Mouse (Mus musculus) midbrain, embryonic 10.5 days (tissue): ENCODE measurements around the gene Dedd2. TPM values are rescaled to one million over a fixed set of nuclear protein-coding genes. Genes with fewer than 3 reads are reported as not detected.

Experiments
- DNase-seq: peaks from one replicate; pipeline ENCODE4 v3.0.0-alpha.2; 2017; ENCODE audit warnings: low spot score
- H3K27ac ChIP-seq: fragments of 300-500 bp; sonication (generic); replicated peaks from 2 replicates; pipeline ENCODE4 v1.5.1; 2016; ENCODE audit warnings: mild to moderate bottlenecking
- H3K27me3 ChIP-seq: fragments of 300-500 bp; sonication (generic); 2 replicates; pipeline ENCODE4 v1.6.1; 2016; ENCODE audit warnings: low read depth, mild to moderate bottlenecking; ENCODE audit not compliant: poor library complexity, severe bottlenecking
- H3K36me3 ChIP-seq: fragments of 300-500 bp; sonication (generic); 2 replicates; pipeline ENCODE4 v1.6.1; 2016; ENCODE audit warnings: mild to moderate bottlenecking, moderate library complexity
- H3K4me1 ChIP-seq: fragments of 300-500 bp; sonication (generic); 2 replicates; pipeline ENCODE4 v1.6.1; 2016
- H3K4me3 ChIP-seq: fragments of 300-500 bp; sonication (generic); 2 replicates; pipeline ENCODE4 v1.5.1; 2016; ENCODE audit warnings: mild to moderate bottlenecking, moderate library complexity
- H3K9me3 ChIP-seq: fragments of 300-500 bp; sonication (generic); replicated peaks from 2 replicates; pipeline ENCODE4 v1.6.1; 2016; ENCODE audit warnings: mild to moderate bottlenecking
- WGBS: fragments of 180-500 bp; shearing (Covaris S2); methylation state at CpG from one replicate; pipeline ENCODE4 v1.1.7; 2016; 5-methylcytosine and 5-hydroxymethylcytosine counted together
- polyA plus RNA-seq: library from polyadenylated mRNA; unstranded; fragments of >200 nt; fragmentation: Nextera tagmentation; extraction: Ambion mirVana; gene quantifications from 2 replicates; pipeline ENCODE4 v1.2.1, GENCODE M21; 2016

Gene Dedd2
- polyA plus RNA-seq, 1 experiment from 2014 or later = 8.4 TPM

DNA sequence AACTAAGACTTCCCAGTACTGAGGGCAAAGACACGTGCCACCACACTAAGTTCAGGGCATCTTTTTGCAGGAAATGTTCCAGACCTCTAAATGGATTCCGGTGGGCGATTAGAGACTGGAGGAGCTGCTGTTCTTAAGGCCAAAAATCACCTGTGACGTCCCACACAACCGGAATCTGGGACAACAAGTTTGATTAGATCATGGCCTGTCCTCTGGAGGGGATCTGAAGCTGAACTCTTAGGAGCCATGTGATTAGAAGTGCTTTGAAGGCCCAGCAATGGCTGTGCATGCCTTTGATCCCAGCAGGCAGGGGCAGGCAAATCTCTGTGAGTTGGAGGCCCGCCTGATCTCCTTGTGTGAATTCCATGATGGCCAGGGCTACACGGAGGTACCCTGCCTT is 20.2 kb upstream of the Dedd2 start:
- Histone ChIP-seq H3K4me1 (peaks cover 44% of the 10 kb centered on the region), H3K27ac (no peak overlapping the region), H3K27me3 (no peaks in the 10 kb centered on the region), H3K4me3 (no peak overlapping the region), H3K9me3 (no peaks in the 10 kb centered on the region), H3K36me3 (peaks cover 43% of the 10 kb centered on the region)
- no peak for DNase-seq
- 66% methylated on average over 7 of the region's 7 CpGs for whole genome bisulfite sequencing

DNA sequence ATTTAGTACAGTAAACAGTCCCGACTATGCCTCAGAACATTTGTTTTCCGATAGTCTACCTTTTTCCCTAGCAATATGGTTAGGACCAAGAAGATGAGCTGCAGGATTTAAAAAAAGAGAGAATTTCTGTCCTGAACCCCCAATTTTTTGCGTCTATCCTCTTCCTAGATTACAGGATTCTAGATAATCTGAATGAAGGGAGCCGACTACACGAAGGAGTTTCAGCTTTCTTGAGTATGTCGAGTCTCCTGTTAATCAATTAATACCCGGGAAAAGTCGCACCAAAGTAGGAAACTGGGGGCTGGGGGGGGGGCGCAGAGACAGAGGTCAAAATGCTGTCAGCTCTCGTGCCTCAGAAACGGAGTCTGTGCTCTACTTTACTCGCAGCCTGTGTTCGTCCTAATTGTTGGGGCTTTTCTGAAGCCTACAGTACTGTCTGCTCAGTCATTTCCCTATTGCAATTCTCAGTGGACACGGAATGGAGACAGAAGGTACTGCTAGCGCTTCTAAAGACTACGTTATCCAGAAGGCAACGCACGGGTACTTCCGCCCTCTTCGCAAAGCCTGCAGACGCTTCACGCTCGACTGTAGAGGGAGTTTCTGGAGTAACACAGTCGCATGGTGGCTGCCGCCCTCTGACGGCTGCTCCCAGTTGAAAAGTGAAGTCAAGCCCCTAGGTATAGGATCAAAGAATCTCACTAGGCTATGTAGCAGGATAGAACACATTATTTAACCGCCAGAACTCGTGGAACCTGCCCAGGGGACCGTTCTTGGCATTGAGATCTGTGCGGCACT is 18.6 kb upstream of the Dedd2 start:
- peak; percentile 80 for DNase-seq
- Histone ChIP-seq H3K4me3 (peak overlapping the region; percentile 98), H3K36me3 (peaks cover 43% of the 10 kb centered on the region), H3K4me1 (peaks cover 48% of the 10 kb centered on the region), H3K27ac (peak overlapping the region; percentile 97), H3K9me3 (no peaks in the 10 kb centered on the region), H3K27me3 (no peaks in the 10 kb centered on the region)
- 5% methylated on average over 30 of the region's 30 CpGs for WGBS

DNA sequence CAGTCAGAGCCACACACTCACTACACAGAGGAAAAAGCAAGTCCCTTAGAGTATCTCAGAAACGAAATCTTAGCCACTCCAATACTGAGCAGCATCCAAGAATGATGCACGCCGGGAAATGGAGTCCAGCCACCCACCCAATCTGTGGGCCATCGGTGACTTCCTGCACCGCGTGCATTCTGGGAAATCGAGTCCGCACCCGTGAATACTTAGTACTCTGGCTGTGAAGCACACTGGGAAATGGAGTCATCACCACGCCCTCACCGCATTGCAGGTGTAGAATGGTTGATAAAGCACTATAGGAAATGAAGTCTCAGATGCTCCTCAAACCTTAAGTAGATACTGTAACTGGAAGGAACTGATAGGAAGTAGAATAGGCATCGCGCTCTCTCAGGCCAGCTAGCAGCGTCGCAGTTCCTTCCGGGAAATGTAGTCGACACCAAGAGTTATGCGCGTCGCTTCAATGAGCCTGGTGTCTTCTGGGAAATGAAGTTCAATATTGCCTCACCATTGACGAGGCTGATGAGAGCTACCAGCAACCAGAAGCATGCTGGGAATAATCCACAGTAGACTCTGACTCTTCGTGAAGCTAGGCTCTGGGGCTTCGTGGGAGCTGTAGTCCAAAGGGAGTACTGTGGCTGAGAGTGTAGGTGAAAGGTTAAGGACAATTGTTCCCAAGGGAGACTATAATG is 17.7 kb upstream of the Dedd2 start:
- H3K27me3 ChIP-seq = no peaks in the 10 kb centered on the region
- 0% methylated on average over 23 of the region's 23 CpGs for WGBS
- peak; percentile 95 for DNase-seq

DNA sequence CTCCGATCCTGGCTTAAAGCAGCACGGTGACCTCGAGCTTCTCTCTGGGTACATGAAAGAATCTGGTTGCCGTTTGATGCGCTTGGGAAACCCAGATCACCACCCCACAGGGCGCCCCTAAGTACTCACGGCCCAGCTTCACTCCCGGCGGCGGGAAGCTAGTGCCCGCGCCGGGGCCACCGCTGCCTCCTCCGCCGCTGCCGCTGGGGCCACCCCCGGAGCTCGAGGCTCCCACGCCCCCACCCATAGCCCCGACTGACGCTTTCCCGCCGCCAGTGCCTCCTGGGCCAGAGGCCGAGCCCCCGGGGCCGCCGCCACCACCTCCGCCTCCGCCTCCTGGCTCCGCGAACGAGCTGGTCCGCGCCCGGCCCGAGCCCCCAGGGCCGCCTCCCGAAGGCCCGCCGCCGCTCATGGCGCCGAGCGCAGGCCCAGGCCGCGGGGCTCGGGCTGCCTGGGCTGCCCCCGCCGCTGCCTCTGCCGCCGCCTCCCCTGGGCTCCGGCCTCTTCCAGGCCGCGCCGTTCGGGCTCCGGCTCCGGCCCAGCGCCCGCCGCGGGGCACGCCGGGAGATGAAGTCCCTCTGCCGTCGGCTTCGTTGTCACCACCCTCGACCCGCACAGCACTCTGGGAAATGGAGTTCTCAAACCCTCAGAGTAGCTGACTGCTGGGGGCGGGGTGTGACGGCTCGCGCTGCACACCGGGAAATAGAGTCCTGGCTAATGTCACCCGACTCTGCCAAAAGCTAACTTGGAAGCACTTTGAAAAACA is 17.0 kb upstream of the Dedd2 start, which contains the start of gene Gsk3a:
Gene Gsk3a, minus strand, starts transcription at position 603 of the 766 bp plus-strand sequence.
- peak within 1 kb of the TSS; percentile 97 for H3K27ac ChIP-seq
- peaks cover 48% of the 10 kb centered on the region for H3K4me1 ChIP-seq
- H3K27me3 ChIP-seq = no peaks in the 10 kb centered on the region
- under 1% methylated on average over 76 of the region's 76 CpGs for WGBS
- DNase-seq = peak; percentile 97
- no peaks in the 10 kb centered on the region for H3K9me3 ChIP-seq
- H3K36me3 ChIP-seq = peaks cover 43% of the 10 kb centered on the region
- H3K4me3 ChIP-seq = peak within 1 kb of the TSS; percentile 98

More for the DNA sequence above, 17.7 kb upstream of the Dedd2 start:
- H3K9me3 ChIP-seq = no peaks in the 10 kb centered on the region
- H3K27ac ChIP-seq = peak overlapping the region; percentile 97
- H3K4me1 ChIP-seq = peaks cover 48% of the 10 kb centered on the region
- H3K4me3 ChIP-seq = peak overlapping the region; percentile 98
- H3K36me3 ChIP-seq = peaks cover 43% of the 10 kb centered on the region

DNA sequence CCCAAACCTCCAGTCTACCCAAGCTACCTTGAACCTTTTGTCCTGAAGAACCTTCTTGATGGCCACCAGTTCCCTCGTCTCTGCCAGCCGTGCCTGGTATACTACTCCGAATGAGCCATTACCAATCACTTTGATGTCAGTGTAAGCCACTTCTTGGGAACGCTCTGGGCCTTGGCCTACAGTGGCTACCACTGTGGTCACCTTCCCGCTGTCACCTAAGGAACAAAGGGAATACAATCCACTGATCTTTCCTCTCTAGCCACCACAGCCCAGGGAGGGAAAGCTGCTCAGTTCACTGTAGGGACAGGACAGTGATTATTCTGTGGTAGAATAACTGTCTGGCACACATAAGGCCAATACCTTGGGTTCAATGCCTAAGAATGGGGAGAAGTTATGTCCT is 15.1 kb upstream of the Dedd2 start:
- no peak for DNase-seq
- H3K27ac ChIP-seq = no peak overlapping the region
- H3K27me3 ChIP-seq = no peaks in the 10 kb centered on the region
- H3K4me3 ChIP-seq = peak overlapping the region; percentile 98; the same call in 1 of the 2 replicates
- 94% methylated on average over 5 of the region's 5 CpGs for WGBS
- H3K36me3 ChIP-seq = peaks cover 53% of the 10 kb centered on the region
- no peaks in the 10 kb centered on the region for H3K9me3 ChIP-seq
- H3K4me1 ChIP-seq = peaks cover 38% of the 10 kb centered on the region

DNA sequence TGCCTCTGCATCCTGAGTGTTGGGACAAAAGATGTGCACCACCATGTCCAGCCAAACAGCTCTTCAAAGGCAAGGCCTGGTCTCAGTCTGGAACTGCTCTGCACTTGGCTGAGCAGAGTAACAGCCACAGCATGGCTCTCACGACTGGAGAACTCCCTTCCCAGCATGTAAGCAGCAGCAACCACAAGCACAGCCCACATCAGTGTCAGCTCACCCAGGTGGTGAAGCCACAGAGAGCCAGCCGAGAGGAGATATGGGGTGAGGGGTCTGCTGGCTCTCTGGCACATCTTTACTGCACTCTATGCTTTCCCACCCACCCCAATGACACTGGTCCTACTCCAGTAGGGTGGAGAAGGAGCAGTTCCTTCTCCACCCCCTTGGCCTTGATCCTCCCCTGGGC is 12.6 kb upstream of the Dedd2 start:
- Histone ChIP-seq H3K9me3 (no peaks in the 10 kb centered on the region), H3K36me3 (peaks cover 78% of the 10 kb centered on the region), H3K27ac (no peak overlapping the region), H3K4me3 (no peak overlapping the region), H3K27me3 (no peaks in the 10 kb centered on the region), H3K4me1 (peaks cover 21% of the 10 kb centered on the region)
- WGBS = 81% methylated on average over 2 of the region's 2 CpGs
- DNase-seq = no peak

DNA sequence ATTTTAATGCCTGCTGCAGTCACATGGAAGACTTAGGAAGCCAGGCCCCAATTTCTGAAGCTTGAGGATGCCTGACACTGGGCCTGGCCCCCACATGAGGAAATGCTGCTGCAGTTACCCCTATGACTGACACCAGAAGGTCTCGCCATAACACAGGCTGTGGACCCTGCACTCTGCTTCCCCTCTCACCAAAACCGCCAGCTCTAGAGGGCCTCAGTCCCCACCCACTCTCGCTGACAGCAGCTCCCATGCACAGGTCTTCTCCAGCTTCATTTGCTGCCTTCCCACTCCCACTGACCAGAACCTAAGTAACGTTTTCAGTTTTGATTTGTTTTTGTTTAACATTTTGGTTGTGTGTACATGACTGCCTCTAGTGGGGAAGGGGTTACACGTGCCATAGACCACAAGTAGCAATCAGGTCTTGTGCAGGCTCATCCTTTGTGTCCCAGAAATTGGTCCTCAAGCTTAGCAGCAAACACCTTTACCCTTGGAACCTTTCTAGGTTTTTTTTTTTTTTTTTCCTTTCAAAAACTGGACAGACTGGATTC is 11.8 kb upstream of the Dedd2 start:
- Histone ChIP-seq H3K36me3 (peaks cover 87% of the 10 kb centered on the region), H3K27ac (no peak overlapping the region), H3K4me3 (0 out of 2 replicates have a peak overlapping the region, but pooled peaks have one; percentile 5), H3K4me1 (peaks cover 21% of the 10 kb centered on the region), H3K27me3 (no peaks in the 10 kb centered on the region), H3K9me3 (no peaks in the 10 kb centered on the region)
- DNase-seq = no peak
- WGBS = 73% methylated on average over 5 of the region's 5 CpGs

DNA sequence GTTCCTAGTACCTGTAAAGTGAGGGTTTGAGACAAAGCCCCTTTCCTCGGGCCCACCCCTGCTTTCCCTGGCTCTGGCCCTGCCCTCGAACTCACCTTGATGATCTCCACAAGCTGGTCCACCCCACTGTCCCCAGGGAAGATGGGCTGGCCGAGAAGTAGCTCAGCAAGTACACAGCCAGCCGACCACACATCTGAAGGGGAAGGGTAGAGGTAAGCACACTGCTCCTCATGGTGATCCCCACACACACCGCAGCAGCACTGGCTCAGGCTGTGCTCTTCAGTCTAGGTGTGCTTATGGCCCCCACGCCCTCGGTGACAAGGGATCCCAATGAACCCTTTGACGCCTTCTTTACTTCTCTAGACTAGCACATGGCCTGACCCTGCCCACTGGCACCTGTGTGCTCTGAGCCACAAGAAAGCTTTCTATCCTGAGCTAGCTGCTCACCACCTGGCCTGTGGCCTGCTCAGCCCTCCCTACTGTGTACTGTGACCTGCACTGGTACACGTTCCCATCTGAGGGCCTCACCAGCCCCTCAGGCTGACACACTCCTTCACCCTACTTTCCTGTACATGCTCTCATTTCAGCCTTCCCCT is 10.4 kb upstream of the Dedd2 start:
- H3K27ac ChIP-seq = no peak overlapping the region
- 94% methylated on average over 9 of the region's 9 CpGs for WGBS
- H3K4me3 ChIP-seq = no peak overlapping the region
- H3K27me3 ChIP-seq = no peaks in the 10 kb centered on the region
- no peak for DNase-seq
- peaks cover 100% of the 10 kb centered on the region for H3K36me3 ChIP-seq
- peaks cover 9% of the 10 kb centered on the region for H3K4me1 ChIP-seq
- H3K9me3 ChIP-seq = no peaks in the 10 kb centered on the region

DNA sequence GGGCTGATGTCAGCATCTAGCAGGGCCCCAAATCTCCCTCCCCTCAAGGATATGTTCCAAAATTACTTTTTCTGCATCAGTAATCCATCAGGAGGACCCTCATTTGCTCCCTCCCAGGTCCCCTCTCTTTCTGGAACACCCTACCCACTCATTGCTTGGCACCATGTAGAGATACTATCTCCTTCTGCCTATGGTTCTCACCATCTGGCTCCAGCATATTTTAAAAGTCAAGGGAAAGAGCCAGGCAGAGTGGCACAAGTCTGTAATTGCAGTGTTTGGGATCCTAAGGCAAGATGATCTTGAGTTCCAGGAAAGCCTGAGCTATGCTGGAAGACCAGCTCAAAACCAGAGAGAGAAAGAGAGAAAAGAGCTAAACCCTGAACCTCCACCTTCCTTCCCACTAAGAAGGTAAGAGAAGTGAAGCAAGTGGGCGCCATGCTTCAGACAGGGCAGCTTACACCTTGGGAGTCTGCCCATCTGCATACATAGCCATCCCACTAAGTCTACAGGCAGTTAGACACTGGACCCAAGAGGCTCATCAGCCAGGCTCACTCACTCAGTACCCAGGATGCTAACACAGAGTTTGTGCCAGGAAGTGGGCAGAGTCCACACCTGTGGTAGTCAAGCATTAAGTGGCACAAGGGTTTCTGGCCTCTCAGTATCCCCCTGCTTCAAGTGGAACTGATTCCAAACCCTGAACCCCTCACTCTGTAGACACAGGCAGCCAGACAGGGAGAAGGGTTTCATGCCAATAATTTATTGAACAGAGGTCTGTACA is 7.3 kb upstream of the Dedd2 start:
- Histone ChIP-seq H3K27ac (no peak overlapping the region), H3K9me3 (no peaks in the 10 kb centered on the region), H3K36me3 (peaks cover 96% of the 10 kb centered on the region), H3K27me3 (no peaks in the 10 kb centered on the region), H3K4me3 (no peak overlapping the region), H3K4me1 (peaks cover 4% of the 10 kb centered on the region)
- 88% methylated on average over 1 of the region's 1 CpGs for WGBS
- no peak for DNase-seq

DNA sequence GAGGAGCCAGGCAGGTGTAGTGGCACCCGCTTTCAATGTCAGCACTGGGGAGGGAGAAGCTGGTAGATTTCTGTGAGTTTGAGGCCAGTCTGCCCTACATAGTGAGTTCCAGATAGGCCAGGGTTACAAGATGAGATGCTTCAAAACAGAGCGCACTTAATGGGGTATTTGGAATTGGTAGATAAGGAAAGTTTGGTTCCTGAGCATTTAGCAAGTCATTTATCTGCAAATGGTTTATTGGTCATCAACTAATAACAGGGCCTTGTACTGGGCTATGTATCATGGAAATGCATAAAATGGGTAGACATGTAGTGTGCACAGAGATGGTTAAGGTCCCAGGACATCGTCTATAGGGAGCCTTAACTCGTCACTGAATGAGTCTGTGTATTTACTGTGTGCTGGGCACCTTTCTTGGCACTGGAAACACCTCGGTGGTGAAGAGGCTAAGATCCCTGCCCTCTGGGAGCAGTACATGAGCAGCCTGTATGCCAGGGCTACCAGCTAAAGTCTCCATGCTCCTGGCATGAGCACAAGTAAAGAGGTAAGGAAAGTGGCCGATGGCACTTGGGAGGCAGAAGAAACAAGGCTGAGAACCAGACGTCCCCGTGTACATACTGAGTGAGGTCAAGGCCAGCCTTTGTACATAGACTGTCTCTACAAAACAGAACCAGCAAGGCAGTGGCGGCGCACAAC is 2.0 kb upstream of the Dedd2 start:
- no peak for DNase-seq
- H3K27ac ChIP-seq = peak overlapping the region; percentile 90
- H3K36me3 ChIP-seq = peaks cover 43% of the 10 kb centered on the region
- H3K27me3 ChIP-seq = no peaks in the 10 kb centered on the region
- peak overlapping the region; percentile 81 for H3K4me3 ChIP-seq
- H3K4me1 ChIP-seq = peaks cover 55% of the 10 kb centered on the region
- H3K9me3 ChIP-seq = no peaks in the 10 kb centered on the region
- WGBS = 89% methylated on average over 10 of the region's 10 CpGs
